Mouse (Mus musculus): ENCODE data around the gene Wdr72. TPM values are rescaled to one million over a fixed set of nuclear protein-coding genes. Genes with fewer than 3 reads are reported as not detected.

Wdr72 gene
- polyA plus RNA-seq, 1 experiment from 2014 or later = 0.56 TPM

- 43% methylated on average over 2 of the region's 2 CpGs for WGBS
- H3K9ac ChIP-seq = no peak overlapping the region
- no peaks in the 10 kb centered on the region for H3K4me1 ChIP-seq
- no peak overlapping the region for H3K4me2 ChIP-seq (replicated peaks)
- no peaks in the 10 kb centered on the region for H3K9me3 ChIP-seq (replicated peaks)
- H3K27me3 ChIP-seq = peaks cover 6% of the 10 kb centered on the region
- H3K36me3 ChIP-seq = no peaks in the 10 kb centered on the region
- H3K4me3 ChIP-seq = no peak overlapping the region
- ATAC-seq (ENCODE audit: low FRiP score) = no peak
- no peak overlapping the region for H3K27ac ChIP-seq
Measured at GRCm38 (mm10) chr9:74142705-74143104, 32.5 kb downstream of the Wdr72 start.

GRCm38 (mm10) chr9:74145203-74145602, 35.0 kb downstream of the Wdr72 start:
- Histone ChIP-seq H3K9me3 (replicated peaks) (no peaks in the 10 kb centered on the region), H3K9ac (no peak overlapping the region), H3K27me3 (peaks cover 6% of the 10 kb centered on the region), H3K4me1 (no peaks in the 10 kb centered on the region), H3K4me3 (no peak overlapping the region), H3K36me3 (no peaks in the 10 kb centered on the region), H3K27ac (no peak overlapping the region), H3K4me2 (replicated peaks) (no peak overlapping the region)
- ATAC-seq (ENCODE audit: low FRiP score) = no peak
- WGBS = 94% methylated on average over 4 of the region's 4 CpGs

- Histone ChIP-seq H3K27me3 (peaks cover 6% of the 10 kb centered on the region), H3K36me3 (no peaks in the 10 kb centered on the region), H3K4me2 (replicated peaks) (no peak overlapping the region), H3K9me3 (replicated peaks) (no peaks in the 10 kb centered on the region), H3K9ac (no peak overlapping the region), H3K27ac (no peak overlapping the region), H3K4me3 (no peak overlapping the region), H3K4me1 (no peaks in the 10 kb centered on the region)
- WGBS = 44% methylated on average over 8 of the region's 8 CpGs
- ATAC-seq (ENCODE audit: low FRiP score) = no peak
Measured at GRCm38 (mm10) chr9:74148306-74148705, 38.1 kb downstream of the Wdr72 start.

GRCm38 (mm10) chr9:74160361-74160933, 50.3 kb downstream of the Wdr72 start:
- WGBS = 54% methylated on average over 11 of the region's 11 CpGs
- Histone ChIP-seq H3K36me3 (no peaks in the 10 kb centered on the region), H3K4me1 (no peaks in the 10 kb centered on the region; the same call in 1 of the 2 replicates), H3K9ac (no peak overlapping the region), H3K27ac (peak overlapping the region; percentile 30), H3K9me3 (replicated peaks) (no peaks in the 10 kb centered on the region), H3K27me3 (no peaks in the 10 kb centered on the region), H3K4me2 (replicated peaks) (no peak overlapping the region), H3K4me3 (no peak overlapping the region)
- ATAC-seq (ENCODE audit: low FRiP score) = no peak

GRCm38 (mm10) chr9:74165697-74166096, 55.5 kb downstream of the Wdr72 start:
- H3K4me3 ChIP-seq = no peak overlapping the region
- WGBS = 86% methylated on average over 2 of the region's 2 CpGs
- H3K9me3 ChIP-seq (replicated peaks) = no peaks in the 10 kb centered on the region
- ATAC-seq (ENCODE audit: low FRiP score) = no peak
- H3K27ac ChIP-seq = no peak overlapping the region
- H3K9ac ChIP-seq = no peak overlapping the region
- no peak overlapping the region for H3K4me2 ChIP-seq (replicated peaks)
- H3K4me1 ChIP-seq = no peaks in the 10 kb centered on the region; the same call in 1 of the 2 replicates
- no peaks in the 10 kb centered on the region for H3K36me3 ChIP-seq
- no peaks in the 10 kb centered on the region for H3K27me3 ChIP-seq

- no peak overlapping the region for H3K27ac ChIP-seq
- H3K9me3 ChIP-seq (replicated peaks) = no peaks in the 10 kb centered on the region
- H3K36me3 ChIP-seq = no peaks in the 10 kb centered on the region
- 74% methylated on average over 6 of the region's 6 CpGs for WGBS
- H3K27me3 ChIP-seq = no peaks in the 10 kb centered on the region
- no peak overlapping the region for H3K9ac ChIP-seq
- H3K4me1 ChIP-seq = no peaks in the 10 kb centered on the region
- ATAC-seq (ENCODE audit: low FRiP score) = no peak; the same call in 1 of the 2 replicates
- H3K4me3 ChIP-seq = no peak overlapping the region
- no peak overlapping the region for H3K4me2 ChIP-seq (replicated peaks)
Measured at GRCm38 (mm10) chr9:74169904-74170303, 59.7 kb downstream of the Wdr72 start.

- H3K9ac ChIP-seq = no peak overlapping the region
- no peaks in the 10 kb centered on the region for H3K9me3 ChIP-seq (replicated peaks)
- no peak overlapping the region for H3K4me3 ChIP-seq
- H3K4me1 ChIP-seq = peaks cover 8% of the 10 kb centered on the region
- peaks cover 59% of the 10 kb centered on the region for H3K27me3 ChIP-seq
- H3K36me3 ChIP-seq = no peaks in the 10 kb centered on the region
- 8% methylated on average over 16 of the region's 16 CpGs for WGBS
- H3K4me2 ChIP-seq (replicated peaks) = peak overlapping the region; percentile 42
- H3K27ac ChIP-seq = no peak overlapping the region
- peak; percentile 90 for ATAC-seq (ENCODE audit: low FRiP score)
Measured at GRCm38 (mm10) chr9:74186748-74187400, 76.7 kb downstream of the Wdr72 start.

GRCm38 (mm10) chr9:74187401-74188029, 77.4 kb downstream of the Wdr72 start:
- Histone ChIP-seq H3K27ac (no peak overlapping the region), H3K27me3 (peaks cover 60% of the 10 kb centered on the region)
- 0 out of 2 replicates have a peak, but pooled peaks have one; percentile 37 for ATAC-seq (ENCODE audit: low FRiP score)

GRCm38 (mm10) chr9:74194898-74195297, 84.7 kb downstream of the Wdr72 start:
- Histone ChIP-seq H3K36me3 (no peaks in the 10 kb centered on the region), H3K4me2 (replicated peaks) (no peak overlapping the region), H3K9me3 (replicated peaks) (no peaks in the 10 kb centered on the region), H3K27me3 (peaks cover 33% of the 10 kb centered on the region), H3K4me1 (no peaks in the 10 kb centered on the region), H3K9ac (no peak overlapping the region), H3K27ac (no peak overlapping the region), H3K4me3 (no peak overlapping the region)
- WGBS = 88% methylated on average over 2 of the region's 2 CpGs
- ATAC-seq (ENCODE audit: low FRiP score) = no peak

More at GRCm38 (mm10) chr9:74187401-74188029, 77.4 kb downstream of the Wdr72 start:
- H3K9me3 ChIP-seq (replicated peaks) = no peaks in the 10 kb centered on the region
- no peaks in the 10 kb centered on the region for H3K36me3 ChIP-seq
- 23% methylated on average over 8 of the region's 8 CpGs for WGBS
- peaks cover 8% of the 10 kb centered on the region for H3K4me1 ChIP-seq
- no peak overlapping the region for H3K9ac ChIP-seq
- no peak overlapping the region for H3K4me3 ChIP-seq
- peak overlapping the region; percentile 42 for H3K4me2 ChIP-seq (replicated peaks)

- Histone ChIP-seq H3K9ac (no peak overlapping the region), H3K27ac (no peak overlapping the region), H3K4me1 (no peaks in the 10 kb centered on the region), H3K4me3 (no peak overlapping the region), H3K36me3 (no peaks in the 10 kb centered on the region), H3K4me2 (replicated peaks) (no peak overlapping the region), H3K9me3 (replicated peaks) (no peaks in the 10 kb centered on the region), H3K27me3 (no peaks in the 10 kb centered on the region)
- WGBS = 88% methylated on average over 6 of the region's 6 CpGs
- no peak for ATAC-seq (ENCODE audit: low FRiP score)
Measured at GRCm38 (mm10) chr9:74228272-74228671, 118.1 kb downstream of the Wdr72 start.

GRCm38 (mm10) chr9:74241292-74241691, 131.1 kb downstream of the Wdr72 start:
- no peak overlapping the region for H3K9ac ChIP-seq
- no peaks in the 10 kb centered on the region for H3K36me3 ChIP-seq
- no peak for ATAC-seq (ENCODE audit: low FRiP score)
- no peak overlapping the region for H3K27ac ChIP-seq
- no peak overlapping the region for H3K4me3 ChIP-seq
- 77% methylated on average over 5 of the region's 5 CpGs for WGBS
- H3K27me3 ChIP-seq = no peaks in the 10 kb centered on the region
- H3K9me3 ChIP-seq (replicated peaks) = no peaks in the 10 kb centered on the region
- H3K4me1 ChIP-seq = no peaks in the 10 kb centered on the region
- no peak overlapping the region for H3K4me2 ChIP-seq (replicated peaks)

GRCm38 (mm10) chr9:74248084-74248483, 137.9 kb downstream of the Wdr72 start:
- no peak overlapping the region for H3K4me3 ChIP-seq
- no peak for ATAC-seq (ENCODE audit: low FRiP score)

More at GRCm38 (mm10) chr9:74248084-74248483, 137.9 kb downstream of the Wdr72 start:
- no peaks in the 10 kb centered on the region for H3K36me3 ChIP-seq
- H3K4me1 ChIP-seq = no peaks in the 10 kb centered on the region
- no peak overlapping the region for H3K4me2 ChIP-seq (replicated peaks)
- 92% methylated on average over 4 of the region's 4 CpGs for WGBS
- H3K9ac ChIP-seq = no peak overlapping the region
- no peaks in the 10 kb centered on the region for H3K9me3 ChIP-seq (replicated peaks)
- no peak overlapping the region for H3K27ac ChIP-seq
- H3K27me3 ChIP-seq = no peaks in the 10 kb centered on the region
